8 mouse cellular contexts compared by ENCODE assay signal in genomic region chr8:123224278-123225266, GRCm38 (mm10). TPM values are rescaled to one million over a fixed set of nuclear protein-coding genes. Genes with fewer than 3 reads are reported as not detected.
A peak's percentile ranks its signal among the peaks of the same experiment; 100 is the strongest.
DNase-seq lines count a peak whose midpoint lies in the region; ATAC-seq and TF ChIP-seq lines count a peak whose summit lies in the region.

Cdk10 (plus strand) TSS chr8:123224842.

- no peaks in the 10 kb centered on the region for H3K27me3 ChIP-seq in hindbrain, postnatal 0 days (ENCODE audit: insufficient read depth, low read length)

- H3K27ac ChIP-seq in gastrocnemius, adult 2 months = peak within 1 kb of the TSS; percentile 96
- peak within 1 kb of the TSS; percentile 89 for H3K27ac ChIP-seq in hindbrain, postnatal 0 days
- H3K27ac ChIP-seq in left cerebral cortex, adult 2 months = peak within 1 kb of the TSS; percentile 91

- peak; percentile 81 for DNase-seq in WW6 (ENCODE audit: low read depth, low spot score)
- peak; percentile 78 to 89 for DNase-seq in cerebellum, postnatal 4 days (ENCODE audit: low spot score in 2 of 2)
- peak; percentile 95 for DNase-seq in gastrocnemius, adult 2 months
- peak; percentile 97 for DNase-seq in hindbrain, postnatal 0 days (ENCODE audit: low spot score)
- peak; percentile 93 to 96 for DNase-seq in left cerebral cortex, adult 2 months (ENCODE audit: extremely low spot score in 1 of 2, low spot score in 2 of 2)
- DNase-seq in right cerebral cortex, adult 2 months (ENCODE audit: low spot score in 2 of 2) = peak; percentile 96 to 97
- DNase-seq in urinary bladder, postnatal 14 days (ENCODE audit: low spot score) = peak; percentile 94

- no peaks in the 10 kb centered on the region for H3K9me3 ChIP-seq in hindbrain, postnatal 0 days (ENCODE audit: low read length)

- peak within 1 kb of the TSS; percentile 80 for H3K9ac ChIP-seq in hindbrain, postnatal 0 days (replicated peaks; ENCODE audit: low read length)

- 0 out of 2 replicates have a peak, but pooled peaks cover 7% of the 10 kb centered on the region for H3K36me3 ChIP-seq in hindbrain, postnatal 0 days (ENCODE audit: insufficient read depth, low read length)

- TF ChIP-seq CTCF in gastrocnemius, adult 2 months (IDR thresholded peaks at IDR 0.05) = no peak; the same call in 1 of the 2 replicates
- peak; percentile 21; the same call in 1 of the 2 replicates for TF ChIP-seq CTCF in hindbrain, postnatal 0 days (IDR thresholded peaks at IDR 0.05; ENCODE audit: low read depth)
- no peak for TF ChIP-seq CTCF in left cerebral cortex, adult 2 months (IDR thresholded peaks at IDR 0.05)

- 4% methylated on average over 59 of the region's 59 CpGs for WGBS in hindbrain, postnatal 0 days

- ATAC-seq in hindbrain, postnatal 0 days = peak; percentile 93
- peak; percentile 99 for ATAC-seq in megakaryocyte, adult 5-6 weeks (ENCODE audit: poor library complexity, severe bottlenecking)

- peak within 1 kb of the TSS; percentile 99 for H3K4me2 ChIP-seq in hindbrain, postnatal 0 days (ENCODE audit: low read depth, low read length)

- intact Hi-C loops in gastrocnemius, adult 2 months (cut with DNase I) = no loop called here
- intact Hi-C loops in left cerebral cortex, adult 2 months (cut with DNase I) = no loop called here

- H3K4me3 ChIP-seq in gastrocnemius, adult 2 months = peak within 1 kb of the TSS; percentile 88
- peak within 1 kb of the TSS; percentile 81 for H3K4me3 ChIP-seq in hindbrain, postnatal 0 days (ENCODE audit: low read length)
- H3K4me3 ChIP-seq in left cerebral cortex, adult 2 months = peak within 1 kb of the TSS; percentile 76

- peaks cover 8% of the 10 kb centered on the region for H3K4me1 ChIP-seq in hindbrain, postnatal 0 days (ENCODE audit: insufficient read depth, low read length)

RNA-seq across cellular contexts. Expression of gene Cdk10, which starts in this region (rescaled TPM):
- total RNA-seq in gastrocnemius, adult 2 months (2021) = 10 to 100 TPM; 13.0 to 15.2 TPM
- total RNA-seq in hindbrain, postnatal 0 days (2014; rRNA removed) = 56.1 and 91.8 TPM in 2 replicates
- 52.9 and 56.3 TPM in 2 replicates for polyA plus RNA-seq in hindbrain, postnatal 0 days (2015; fragmentation: Nextera tagmentation; extraction: Ambion mirVana)
- 100 to 1,000 TPM; 101 to 111 TPM for total RNA-seq in left cerebral cortex, adult 2 months (2021)
- total RNA-seq in megakaryocyte, adult 5-6 weeks (2015) = 11.1 and 13.8 TPM in 2 replicates
- 16.3 and 20.2 TPM in 2 replicates for total RNA-seq in megakaryocyte, adult 5-6 weeks (2017)

Comparison
In these comparisons a context has a peak if more than half of its experiments do, and no peak if none do; other contexts are left out.
1. Peak in every context shown above with its lines: DNase-seq, ATAC-seq, H3K4me3 ChIP-seq and H3K27ac ChIP-seq.